Mouse (Mus musculus) neural tube, embryonic 13.5 days (tissue): ENCODE results near the gene Grap. TPM values are rescaled to one million over a fixed set of nuclear protein-coding genes. Genes with fewer than 3 reads are reported as not detected.

ENCODE experiments used
- ATAC-seq: fragments of 200-750 bp; cut with Nextera tagmentation; 2 replicates; pipeline ENCODE4 v1.8.0; 2017; ENCODE audit warnings: low read depth, mild to moderate bottlenecking, moderate TSS enrichment, moderate library complexity
- H3K27ac ChIP-seq: fragments of 300-500 bp; sonication (generic); replicated peaks from 2 replicates; pipeline ENCODE4 v1.5.1; 2015; ENCODE audit warnings: moderate library complexity, mild to moderate bottlenecking, inconsistent platforms
- H3K27me3 ChIP-seq: fragments of 300-500 bp; sonication (generic); 2 replicates; pipeline ENCODE4 v1.6.1; 2015; ENCODE audit warnings: mild to moderate bottlenecking, inconsistent platforms
- H3K36me3 ChIP-seq: fragments of 300-500 bp; sonication (generic); 2 replicates; pipeline ENCODE4 v1.6.1; 2015; ENCODE audit warnings: mild to moderate bottlenecking, inconsistent platforms
- H3K4me1 ChIP-seq: fragments of 300-500 bp; sonication (generic); replicated peaks from 2 replicates; pipeline ENCODE4 v1.6.1; 2015; ENCODE audit warnings: inconsistent platforms
- H3K4me2 ChIP-seq: fragments of 300-500 bp; sonication (generic); 2 replicates; pipeline ENCODE4 v1.6.1; 2015; ENCODE audit warnings: inconsistent platforms, mild to moderate bottlenecking, moderate library complexity
- H3K4me3 ChIP-seq: fragments of 300-500 bp; sonication (generic); 2 replicates; pipeline ENCODE4 v1.5.1; 2015; ENCODE audit warnings: mild to moderate bottlenecking, inconsistent platforms
- H3K9ac ChIP-seq: fragments of 300-500 bp; sonication (generic); 2 replicates; pipeline ENCODE4 v1.6.1; 2015; ENCODE audit warnings: moderate library complexity, mild to moderate bottlenecking, inconsistent platforms
- H3K9me3 ChIP-seq: fragments of 300-500 bp; sonication (generic); 2 replicates; pipeline ENCODE4 v1.6.1; 2016; ENCODE audit warnings: inconsistent platforms
- WGBS: fragments of 180-500 bp; shearing (Covaris S2); methylation state at CpG from one replicate; pipeline ENCODE4 v1.1.7; 2015; 5-methylcytosine and 5-hydroxymethylcytosine counted together
- polyA plus RNA-seq: library from polyadenylated mRNA; unstranded; fragments of >200 nt; fragmentation: Nextera tagmentation; extraction: Ambion mirVana; gene quantifications from 2 replicates; pipeline ENCODE4 v1.2.1, GENCODE M21; 2015

The Grap gene
- 9.5 and 10.7 TPM in 2 replicates for polyA plus RNA-seq

- peak within 1 kb of the TSS; percentile 26 for H3K4me2 ChIP-seq
- H3K9me3 ChIP-seq: no peaks in the 10 kb centered on the region
- WGBS: 69% methylated on average over 10 of the region's 10 CpGs
- ATAC-seq: no peak
- 0 out of 2 replicates have a peak within 1 kb of the TSS, but pooled peaks have one; percentile 18 for H3K27ac ChIP-seq
- peak within 1 kb of the TSS; percentile 15; the same call in 1 of the 2 replicates for H3K4me3 ChIP-seq
- H3K36me3 ChIP-seq: no peaks in the 10 kb centered on the region
- H3K4me1 ChIP-seq: no peaks in the 10 kb centered on the region
- no peak within 1 kb of the TSS for H3K9ac ChIP-seq
- H3K27me3 ChIP-seq: no peaks in the 10 kb centered on the region
Measured at GRCm38 (mm10) chr11:61652686-61653447, at the start of gene Grap. Gene Grap (plus strand): TSS chr11:61653265.

- Histone ChIP-seq H3K36me3 (no peaks in the 10 kb centered on the region), H3K4me1 (no peaks in the 10 kb centered on the region), H3K9me3 (0 out of 2 replicates have a peak, but pooled peaks cover 4% of the 10 kb centered on the region), H3K4me3 (no peak overlapping the region), H3K9ac (no peak overlapping the region), H3K27me3 (no peaks in the 10 kb centered on the region), H3K4me2 (no peak overlapping the region), H3K27ac (no peak overlapping the region)
- WGBS: 87% methylated on average over 4 of the region's 4 CpGs
- no peak for ATAC-seq
Measured at GRCm38 (mm10) chr11:61608072-61608471, 45.0 kb upstream of the Grap start.

DNA sequence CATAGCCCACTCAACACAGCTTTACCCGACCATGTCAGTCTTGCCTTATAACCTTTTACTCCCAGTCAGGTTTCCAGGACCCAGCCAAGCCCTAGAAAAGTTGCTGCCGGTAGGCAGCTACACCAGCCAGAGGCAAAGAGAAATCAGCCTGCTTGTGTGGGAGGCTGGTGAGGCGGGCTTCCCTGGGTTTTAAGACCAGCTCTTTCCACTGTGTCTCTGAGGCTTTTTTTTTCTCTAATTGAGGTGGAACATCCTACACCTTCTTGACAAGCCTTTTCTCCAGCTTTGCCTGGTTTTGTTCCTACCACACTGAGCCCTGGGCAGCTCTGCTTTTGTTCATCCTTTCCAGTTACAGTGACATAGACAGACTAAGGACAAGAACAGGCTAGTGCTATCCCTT, 41.9 kb upstream of the Grap start:
- no peak overlapping the region for H3K4me2 ChIP-seq
- no peaks in the 10 kb centered on the region for H3K27me3 ChIP-seq
- H3K9me3 ChIP-seq: 0 out of 2 replicates have a peak, but pooled peaks cover 4% of the 10 kb centered on the region
- peaks cover 8% of the 10 kb centered on the region for H3K4me1 ChIP-seq
- H3K27ac ChIP-seq: no peak overlapping the region
- WGBS: 91% methylated on average over 3 of the region's 3 CpGs
- H3K4me3 ChIP-seq: no peak overlapping the region
- ATAC-seq: no peak
- no peaks in the 10 kb centered on the region for H3K36me3 ChIP-seq
- no peak overlapping the region for H3K9ac ChIP-seq

DNA sequence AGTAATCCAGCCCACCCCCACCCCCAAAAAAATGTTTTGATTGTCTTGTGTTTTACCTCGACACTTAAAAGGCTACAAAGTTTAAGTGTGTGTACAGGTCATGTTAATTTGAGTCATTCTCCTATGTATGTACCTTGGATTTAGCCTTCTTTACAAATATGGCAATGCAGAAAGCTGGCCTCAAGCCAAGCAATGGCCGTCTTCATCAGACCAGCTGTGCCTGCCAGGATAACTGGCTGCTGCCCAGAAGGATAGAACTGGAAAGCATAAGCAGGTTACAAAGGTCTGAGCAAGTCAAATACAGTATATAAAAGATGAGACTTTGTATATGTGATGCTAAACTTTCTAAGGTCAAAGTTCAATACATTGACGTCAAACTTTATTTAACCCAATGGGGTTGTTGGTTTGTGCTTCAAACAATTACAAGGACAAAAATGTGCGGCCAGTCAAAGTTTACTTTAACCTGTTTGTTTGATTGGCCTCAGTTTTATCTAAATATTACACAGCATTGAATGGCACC, 40.9 kb upstream of the Grap start:
- no peak for ATAC-seq
- Histone ChIP-seq H3K36me3 (no peaks in the 10 kb centered on the region), H3K9ac (no peak overlapping the region), H3K4me3 (no peak overlapping the region), H3K4me1 (peaks cover 11% of the 10 kb centered on the region), H3K9me3 (0 out of 2 replicates have a peak, but pooled peaks cover 4% of the 10 kb centered on the region), H3K27ac (no peak overlapping the region), H3K27me3 (no peaks in the 10 kb centered on the region), H3K4me2 (no peak overlapping the region)
- 83% methylated on average over 4 of the region's 4 CpGs for WGBS

GRCm38 (mm10) chr11:61614401-61614800, 38.7 kb upstream of the Grap start:
- Histone ChIP-seq H3K36me3 (no peaks in the 10 kb centered on the region), H3K9me3 (0 out of 2 replicates have a peak, but pooled peaks cover 3% of the 10 kb centered on the region), H3K4me2 (no peak overlapping the region), H3K4me1 (peaks cover 11% of the 10 kb centered on the region), H3K27ac (no peak overlapping the region), H3K9ac (no peak overlapping the region), H3K27me3 (no peaks in the 10 kb centered on the region), H3K4me3 (no peak overlapping the region)
- 56% methylated on average over 5 of the region's 5 CpGs for WGBS
- no peak for ATAC-seq

DNA sequence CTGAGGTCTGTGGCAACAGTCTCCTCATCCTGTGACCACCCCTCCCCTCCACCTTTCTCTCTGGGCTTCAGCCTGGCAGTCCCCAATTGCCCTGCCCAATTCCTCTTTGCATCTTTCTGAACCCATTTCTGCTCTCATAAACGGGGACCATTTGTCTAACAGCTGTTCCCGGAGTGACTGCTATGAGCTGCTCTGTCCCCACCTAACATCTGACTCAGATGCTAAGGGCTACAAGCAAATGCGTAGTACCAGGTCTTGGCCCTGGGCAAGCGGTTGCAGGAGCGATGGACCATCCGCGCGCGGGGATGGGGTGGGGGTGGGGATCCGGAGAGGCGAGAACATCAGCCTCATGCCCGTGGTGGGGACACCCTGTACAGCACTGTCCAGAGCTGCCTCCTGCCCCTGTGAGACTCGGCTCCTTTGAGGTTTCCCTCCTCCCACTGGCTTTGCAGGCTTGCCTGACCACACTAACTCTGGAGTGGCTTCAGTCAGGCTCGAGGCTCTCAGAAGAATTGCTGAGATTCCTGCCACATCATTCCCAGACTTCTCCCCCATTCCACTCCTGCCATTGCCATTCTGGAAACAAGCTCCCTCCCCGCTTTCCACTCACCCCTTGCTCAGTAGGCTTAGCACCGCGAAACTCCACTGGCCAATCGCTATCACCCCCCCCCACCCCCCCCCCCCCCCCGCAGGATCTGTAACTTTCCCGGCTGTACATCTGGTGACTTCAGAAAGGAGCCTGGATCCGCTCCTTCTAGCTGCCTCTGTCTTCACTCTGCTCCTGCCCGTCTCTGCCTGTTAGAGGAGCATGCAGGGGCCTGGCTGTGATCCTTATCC, 37.2 kb upstream of the Grap start:
- WGBS: 15% methylated on average over 20 of the region's 22 CpGs
- Histone ChIP-seq H3K36me3 (no peaks in the 10 kb centered on the region), H3K4me1 (peaks cover 26% of the 10 kb centered on the region), H3K4me2 (peak overlapping the region; percentile 48), H3K9me3 (no peaks in the 10 kb centered on the region), H3K27me3 (no peaks in the 10 kb centered on the region), H3K27ac (no peak overlapping the region), H3K4me3 (peak overlapping the region; percentile 6; the same call in 1 of the 2 replicates), H3K9ac (peak overlapping the region; percentile 54)
- ATAC-seq: no peak

- H3K27ac ChIP-seq: no peak overlapping the region
- H3K9me3 ChIP-seq: no peaks in the 10 kb centered on the region
- peaks cover 26% of the 10 kb centered on the region for H3K4me1 ChIP-seq
- no peak overlapping the region for H3K4me2 ChIP-seq
- no peak overlapping the region for H3K4me3 ChIP-seq
- ATAC-seq: no peak
- H3K36me3 ChIP-seq: no peaks in the 10 kb centered on the region
- 0 out of 2 replicates have a peak overlapping the region, but pooled peaks have one; percentile 19 for H3K9ac ChIP-seq
- 57% methylated on average over 9 of the region's 9 CpGs for WGBS
- H3K27me3 ChIP-seq: no peaks in the 10 kb centered on the region
Measured at GRCm38 (mm10) chr11:61616523-61617292, 36.4 kb upstream of the Grap start.

- no peaks in the 10 kb centered on the region for H3K36me3 ChIP-seq
- peaks cover 26% of the 10 kb centered on the region for H3K4me1 ChIP-seq
- no peak for ATAC-seq
- no peak overlapping the region for H3K4me2 ChIP-seq
- no peaks in the 10 kb centered on the region for H3K27me3 ChIP-seq
- no peaks in the 10 kb centered on the region for H3K9me3 ChIP-seq
- H3K27ac ChIP-seq: no peak overlapping the region
- WGBS: 80% methylated on average over 7 of the region's 7 CpGs
- H3K4me3 ChIP-seq: no peak overlapping the region
- H3K9ac ChIP-seq: no peak overlapping the region
Measured at GRCm38 (mm10) chr11:61617293-61617975, 35.6 kb upstream of the Grap start.

GRCm38 (mm10) chr11:61618131-61618530, 34.9 kb upstream of the Grap start:
- ATAC-seq: no peak
- Histone ChIP-seq H3K9me3 (no peaks in the 10 kb centered on the region), H3K36me3 (no peaks in the 10 kb centered on the region), H3K4me2 (no peak overlapping the region), H3K27me3 (no peaks in the 10 kb centered on the region), H3K4me3 (no peak overlapping the region), H3K4me1 (peaks cover 26% of the 10 kb centered on the region), H3K27ac (no peak overlapping the region), H3K9ac (no peak overlapping the region)
- 92% methylated on average over 8 of the region's 8 CpGs for WGBS

- Histone ChIP-seq H3K27ac (no peak overlapping the region), H3K4me2 (no peak overlapping the region), H3K36me3 (no peaks in the 10 kb centered on the region), H3K9me3 (no peaks in the 10 kb centered on the region), H3K4me1 (peaks cover 26% of the 10 kb centered on the region), H3K9ac (no peak overlapping the region), H3K4me3 (no peak overlapping the region), H3K27me3 (no peaks in the 10 kb centered on the region)
- ATAC-seq: no peak
- 78% methylated on average over 8 of the region's 8 CpGs for WGBS
Measured at GRCm38 (mm10) chr11:61618571-61618970, 34.5 kb upstream of the Grap start.

DNA sequence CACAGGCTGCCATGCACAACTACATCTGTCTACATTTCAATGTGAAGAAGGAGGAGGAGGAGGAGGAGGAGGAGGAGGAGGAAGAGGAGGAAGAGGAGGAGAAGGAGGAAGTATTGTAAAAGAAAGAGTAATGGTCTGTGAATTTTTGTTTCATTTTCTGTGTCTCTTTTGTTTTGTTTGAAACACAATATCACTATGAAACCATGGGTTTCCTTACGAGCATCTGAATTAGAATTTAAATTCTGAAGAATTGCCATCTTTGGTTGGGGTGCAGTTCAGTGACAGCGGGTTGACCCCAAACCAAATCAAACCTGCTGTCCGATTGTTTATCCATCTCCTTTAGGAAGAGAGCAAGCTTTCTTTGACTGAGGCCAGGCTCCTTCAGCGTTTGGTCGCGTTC, 33.7 kb upstream of the Grap start:
- peak overlapping the region; percentile 67 for H3K4me2 ChIP-seq
- H3K27me3 ChIP-seq: no peaks in the 10 kb centered on the region
- WGBS: 14% methylated on average over 6 of the region's 6 CpGs
- no peak overlapping the region; the same call in 1 of the 2 replicates for H3K27ac ChIP-seq
- H3K9me3 ChIP-seq: no peaks in the 10 kb centered on the region
- H3K36me3 ChIP-seq: no peaks in the 10 kb centered on the region
- peak overlapping the region; percentile 66 for H3K9ac ChIP-seq
- peaks cover 26% of the 10 kb centered on the region for H3K4me1 ChIP-seq
- ATAC-seq: no peak
- H3K4me3 ChIP-seq: peak overlapping the region; percentile 38
